Mouse (Mus musculus): Measurements from ENCODE around the gene Zmat5.

- TF ChIP-seq CTCF (IDR thresholded peaks at IDR 0.05) (no peak), POLR2A (IDR thresholded peaks at IDR 0.05; ENCODE audit: insufficient read depth, low read depth, low read length) (no peak), EP300 (IDR thresholded peaks at IDR 0.05; ENCODE audit: insufficient read depth, low read depth, low read length) (no peak)
Measured at GRCm38 (mm10) chr11:4740785-4741184, 36.3 kb downstream of the Zmat5 start.
